Mouse (Mus musculus) heart, embryonic 14.5 days (tissue): ENCODE measurements at regions not wholly inside any gene's neighbourhood (a gene's known extent, or its start where the extent isn't known, plus 50 kb on each side); places are given as distances from the start of the nearest gene placed in this dataset.

ENCODE experiments used
- ATAC-seq: fragments of 200-750 bp; cut with Nextera tagmentation; 2 replicates; pipeline ENCODE4 v1.8.0; 2017; ENCODE audit warnings: low read depth, moderate TSS enrichment; ENCODE audit not compliant: insufficient number of reproducible peaks, insufficient read depth, low FRiP score
- H3K27ac ChIP-seq, 2 experiments: fragments of 200-500 bp in 1 of 2; fragments of 300-500 bp in 1 of 2; sonication (generic) in 1 of 2; replicated peaks in 1 of 2; 2 replicates each; pipeline ENCODE4 v1.5.1; 2012 to 2014; ENCODE audit warnings: low read depth in 2 of 2, low read length in 2 of 2, control low read depth in 1 of 2, mild to moderate bottlenecking in 1 of 2, mixed read lengths in 1 of 2; ENCODE audit not compliant: control insufficient read depth in 1 of 2, insufficient read depth in 1 of 2
- H3K27me3 ChIP-seq: fragments of 300-500 bp; sonication (generic); 2 replicates; pipeline ENCODE4 v1.6.1; 2014; ENCODE audit warnings: mild to moderate bottlenecking, low read length, control low read depth; ENCODE audit not compliant: control insufficient read depth, insufficient read depth
- H3K36me3 ChIP-seq: fragments of 300-500 bp; sonication (generic); 2 replicates; pipeline ENCODE4 v1.6.1; 2014; ENCODE audit warnings: mild to moderate bottlenecking, control low read depth, low read length, mixed read lengths; ENCODE audit not compliant: control insufficient read depth, insufficient read depth
- H3K4me1 ChIP-seq, 2 experiments: fragments of 200-500 bp in 1 of 2; fragments of 300-500 bp in 1 of 2; sonication (generic) in 1 of 2; 2 replicates each; pipeline ENCODE4 v1.6.1; 2012 to 2014; ENCODE audit warnings: low read length in 2 of 2, control low read depth in 1 of 2, mixed read lengths in 1 of 2; ENCODE audit not compliant: control insufficient read depth in 2 of 2, insufficient read depth in 2 of 2
- H3K4me2 ChIP-seq: fragments of 300-500 bp; sonication (generic); 2 replicates; pipeline ENCODE4 v1.6.1; 2014; ENCODE audit warnings: mild to moderate bottlenecking, low read length
- H3K4me3 ChIP-seq, 2 experiments: fragments of 200-500 bp in 1 of 2; fragments of 300-500 bp in 1 of 2; sonication (generic) in 1 of 2; 2 replicates each; pipeline ENCODE4 v1.5.1; 2012 to 2014; ENCODE audit warnings: low read length in 2 of 2, mild to moderate bottlenecking in 2 of 2, control low read depth in 1 of 2, low read depth in 1 of 2, moderate library complexity in 1 of 2; ENCODE audit not compliant: control insufficient read depth in 1 of 2, insufficient read depth in 1 of 2
- H3K9ac ChIP-seq: fragments of 300-500 bp; sonication (generic); 2 replicates; pipeline ENCODE4 v1.6.1; 2014; ENCODE audit warnings: mild to moderate bottlenecking, low read length
- H3K9me3 ChIP-seq: fragments of 300-500 bp; sonication (generic); 2 replicates; pipeline ENCODE4 v1.6.1; 2016; ENCODE audit warnings: low read length, control low read depth; ENCODE audit not compliant: control insufficient read depth
- WGBS: fragments of 180-500 bp; shearing (Covaris S2); extraction: QIAGEN DNeasy Blood & Tissue Kit; methylation state at CpG from one replicate; pipeline ENCODE4 v1.1.7; 2014; 5-methylcytosine and 5-hydroxymethylcytosine counted together

- no peak overlapping the region for H3K27ac ChIP-seq
- no peak overlapping the region for H3K4me2 ChIP-seq
- 68% methylated on average over 8 of the region's 8 CpGs for WGBS
- H3K9ac ChIP-seq, result no peak overlapping the region
- no peaks in the 10 kb centered on the region for H3K27me3 ChIP-seq
- no peaks in the 10 kb centered on the region for H3K36me3 ChIP-seq
- no peaks in the 10 kb centered on the region for H3K9me3 ChIP-seq
- peaks cover 0 to 2% of the 10 kb centered on the region in 2 experiments; a peak in 1 of 4 replicates for H3K4me1 ChIP-seq
- ATAC-seq, result no peak
- H3K4me3 ChIP-seq, result no peak overlapping the region
Measured at GRCm38 (mm10) chr12:77141260-77142201, 96.4 kb upstream of the Fut8 start.

- 69% methylated on average over 6 of the region's 6 CpGs for WGBS
- H3K9me3 ChIP-seq, result no peaks in the 10 kb centered on the region
- no peak overlapping the region for H3K4me3 ChIP-seq
- H3K4me2 ChIP-seq, result no peak overlapping the region
- peaks cover 2% of the 10 kb centered on the region in 2 experiments; a peak in 1 of 4 replicates for H3K4me1 ChIP-seq
- no peak for ATAC-seq
- H3K27ac ChIP-seq, result no peak overlapping the region
- H3K27me3 ChIP-seq, result no peaks in the 10 kb centered on the region
- no peak overlapping the region for H3K9ac ChIP-seq
- no peaks in the 10 kb centered on the region for H3K36me3 ChIP-seq
Measured at GRCm38 (mm10) chr12:77140656-77141055, 97.3 kb upstream of the Fut8 start.

GRCm38 (mm10) chr12:77140141-77140540, 97.8 kb upstream of the Fut8 start:
- Histone ChIP-seq H3K27me3 (no peaks in the 10 kb centered on the region), H3K9ac (no peak overlapping the region), H3K27ac (no peak overlapping the region), H3K4me1 (peaks cover 2 to 5% of the 10 kb centered on the region in 2 experiments; a peak in 2 of 4 replicates), H3K4me3 (no peak overlapping the region), H3K4me2 (no peak overlapping the region), H3K36me3 (no peaks in the 10 kb centered on the region), H3K9me3 (no peaks in the 10 kb centered on the region)
- WGBS, result 83% methylated on average over 5 of the region's 5 CpGs
- ATAC-seq, result no peak

- peaks cover 4 to 9% of the 10 kb centered on the region in 2 experiments for H3K4me1 ChIP-seq
- H3K4me3 ChIP-seq, result no peak overlapping the region
- H3K9ac ChIP-seq, result no peak overlapping the region
- no peaks in the 10 kb centered on the region for H3K27me3 ChIP-seq
- H3K4me2 ChIP-seq, result no peak overlapping the region
- ATAC-seq, result no peak
- 77% methylated on average over 2 of the region's 2 CpGs for WGBS
- no peak overlapping the region for H3K27ac ChIP-seq
- no peaks in the 10 kb centered on the region for H3K36me3 ChIP-seq
- H3K9me3 ChIP-seq, result no peaks in the 10 kb centered on the region
Measured at GRCm38 (mm10) chr12:77139718-77140117, 98.2 kb upstream of the Fut8 start.

GRCm38 (mm10) chr12:77138506-77139201, 99.3 kb upstream of the Fut8 start:
- H3K9ac ChIP-seq, result no peak overlapping the region
- no peaks in the 10 kb centered on the region for H3K9me3 ChIP-seq
- no peak overlapping the region for H3K27ac ChIP-seq
- WGBS, result 66% methylated on average over 11 of the region's 11 CpGs
- H3K4me1 ChIP-seq, result peaks cover 4 to 12% of the 10 kb centered on the region in 2 experiments
- no peak for ATAC-seq
- H3K4me2 ChIP-seq, result no peak overlapping the region
- H3K36me3 ChIP-seq, result no peaks in the 10 kb centered on the region
- no peaks in the 10 kb centered on the region for H3K27me3 ChIP-seq
- no peak overlapping the region for H3K4me3 ChIP-seq

GRCm38 (mm10) chr12:77137291-77137830, 100.6 kb upstream of the Fut8 start:
- Histone ChIP-seq H3K4me3 (no peak overlapping the region), H3K36me3 (no peaks in the 10 kb centered on the region), H3K27me3 (no peaks in the 10 kb centered on the region), H3K9me3 (no peaks in the 10 kb centered on the region), H3K4me2 (no peak overlapping the region), H3K27ac (no peak overlapping the region), H3K9ac (no peak overlapping the region), H3K4me1 (peaks cover 2 to 12% of the 10 kb centered on the region in 2 experiments; a peak in 3 of 4 replicates)
- 82% methylated on average over 10 of the region's 10 CpGs for WGBS
- ATAC-seq, result no peak

- H3K9me3 ChIP-seq, result no peaks in the 10 kb centered on the region
- ATAC-seq, result no peak
- peaks cover 2 to 12% of the 10 kb centered on the region in 2 experiments; a peak in 3 of 4 replicates for H3K4me1 ChIP-seq
- no peak overlapping the region for H3K9ac ChIP-seq
- H3K4me3 ChIP-seq, result no peak overlapping the region
- H3K27ac ChIP-seq, result no peak overlapping the region
- H3K4me2 ChIP-seq, result no peak overlapping the region
- WGBS, result 71% methylated on average over 6 of the region's 6 CpGs
- H3K27me3 ChIP-seq, result no peaks in the 10 kb centered on the region
- no peaks in the 10 kb centered on the region for H3K36me3 ChIP-seq
Measured at GRCm38 (mm10) chr12:77135661-77136060, 102.3 kb upstream of the Fut8 start.
